Mouse (Mus musculus) gastrocnemius, postnatal 10 days (tissue): ENCODE data around the gene Gm20431. TPM values are rescaled to one million over a fixed set of nuclear protein-coding genes. Genes with fewer than 3 reads are reported as not detected.
"Not testable (repeated sequence)": the region's sequence is repeated elsewhere in the genome, so short reads cannot be mapped to it uniquely, and the experiment has no call there.

Experiments
- DNase-seq: peaks from one replicate; pipeline ENCODE4 v3.0.0; 2021; ENCODE audit warnings: mixed read lengths
- total RNA-seq, 2 experiments: library from RNA; stranded (reverse); gene quantifications; 2 replicates each; pipeline ENCODE4 v1.2.3; 2021

The Gm20431 gene
- total RNA-seq, 2 experiments from 2014 or later, result 10.6 to 15.8 TPM

GRCm38 (mm10) chr2:167659177-167659846 is 2.0 kb downstream of the Gm20431 start:
- DNase-seq, result no peak

GRCm38 (mm10) chr2:167658712-167659111 is 2.6 kb downstream of the Gm20431 start:
- DNase-seq, result no peak

DNA sequence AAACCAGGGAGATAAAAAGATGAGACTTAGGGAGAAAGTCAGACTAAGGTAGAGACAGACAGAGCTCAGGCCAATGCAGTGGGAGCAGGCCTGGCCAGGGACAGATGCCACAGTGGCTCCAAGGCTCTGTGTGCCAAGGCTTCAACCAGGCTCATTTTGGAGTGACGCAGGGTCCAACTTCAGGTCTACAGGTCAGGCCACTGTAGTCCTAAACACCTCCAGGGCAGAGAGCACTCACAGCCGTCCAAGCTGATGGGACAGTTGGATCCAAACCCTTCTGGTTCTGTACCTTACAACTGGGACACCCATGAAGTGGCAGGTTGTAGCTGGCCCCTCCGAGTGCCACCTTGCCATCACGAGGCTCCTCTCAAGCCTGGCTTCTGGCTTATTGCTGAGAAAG is 3.3 kb downstream of the Gm20431 start:
- no peak for DNase-seq

GRCm38 (mm10) chr2:167656629-167657478 is 4.4 kb downstream of the Gm20431 start:
- DNase-seq, result no peak

- DNase-seq, result no peak
Observed at GRCm38 (mm10) chr2:167654911-167655600, 6.2 kb downstream of the Gm20431 start.

GRCm38 (mm10) chr2:167652694-167653093 is 8.6 kb downstream of the Gm20431 start:
- DNase-seq, result no peak

DNA sequence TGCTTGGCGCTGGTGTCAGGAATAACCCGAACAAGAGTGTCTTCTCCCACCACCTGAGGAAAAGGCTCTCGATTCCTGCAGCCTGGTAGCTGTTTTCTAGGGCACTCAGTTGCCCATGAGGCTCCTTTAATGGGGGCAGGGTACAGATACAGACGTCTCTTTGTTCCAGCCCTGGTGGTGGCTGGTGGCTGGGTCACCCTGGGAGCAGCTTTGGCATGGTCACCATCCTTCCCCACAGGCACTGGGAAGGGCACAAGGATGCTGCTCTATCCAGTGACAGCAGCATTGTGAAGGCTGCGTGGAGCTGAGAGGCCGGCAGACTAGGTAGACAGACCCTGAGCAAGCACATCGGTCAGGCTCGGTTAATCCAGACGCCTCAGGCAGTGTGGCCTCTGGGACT is 9.7 kb downstream of the Gm20431 start:
- no peak for DNase-seq

GRCm38 (mm10) chr2:167649290-167650032 is 11.8 kb downstream of the Gm20431 start:
- DNase-seq, result no peak

DNA sequence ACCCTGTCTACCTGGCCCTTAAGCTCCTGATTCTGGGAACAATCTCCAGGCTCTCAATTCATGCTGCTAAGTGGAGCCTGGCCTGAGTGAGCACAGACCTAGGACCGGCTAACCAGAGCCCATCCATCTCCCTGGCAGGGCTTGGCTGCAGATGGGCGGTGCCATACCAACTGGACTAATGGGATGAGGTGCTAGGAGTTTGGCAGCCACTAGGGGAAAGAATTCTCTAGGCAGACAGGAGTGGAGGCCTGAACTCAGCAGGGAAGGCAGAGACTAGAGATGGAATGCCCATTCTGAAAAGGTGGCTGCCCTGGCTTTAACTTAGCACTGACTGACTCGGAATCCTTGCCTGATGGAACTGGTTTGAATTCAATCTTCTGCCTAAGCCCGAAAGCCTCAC is 14.9 kb downstream of the Gm20431 start:
- DNase-seq, result no peak

DNA sequence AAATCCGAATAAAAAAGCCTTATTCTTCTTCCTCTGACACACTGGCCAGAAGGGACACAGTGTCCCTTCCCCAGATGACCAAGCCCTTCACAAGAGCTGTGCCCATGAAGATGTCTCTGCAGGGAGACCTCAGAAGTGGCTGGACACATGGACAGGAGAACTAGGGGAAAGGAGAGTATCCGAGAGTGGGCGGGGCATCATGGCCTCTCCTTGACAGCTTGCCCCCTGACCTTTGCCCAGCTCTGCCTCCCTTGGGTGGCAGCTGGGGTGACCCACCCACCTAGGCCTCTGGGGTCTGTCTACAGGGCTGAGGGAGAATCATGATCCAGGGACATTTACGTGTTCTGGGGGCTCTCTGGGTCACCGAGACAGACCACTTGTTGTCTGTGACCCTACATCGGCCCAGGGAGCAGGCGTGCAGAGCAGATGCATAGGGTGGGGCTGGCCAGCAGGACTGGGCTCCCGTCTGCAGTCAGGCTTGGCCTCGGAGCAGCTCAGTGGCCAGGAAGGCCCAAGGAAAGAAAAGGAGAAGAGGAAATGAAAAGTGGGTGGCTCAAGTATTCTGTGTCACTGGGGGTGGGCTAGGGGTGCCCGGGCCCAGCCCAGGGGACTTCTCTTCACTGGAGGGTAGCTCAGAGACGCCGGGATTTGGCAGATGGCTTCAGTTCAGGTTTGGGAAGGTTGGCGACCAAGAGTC is 17.8 kb downstream of the Gm20431 start:
- DNase-seq, result not testable (repeated sequence)

GRCm38 (mm10) chr2:167642164-167642563 is 19.1 kb downstream of the Gm20431 start:
- DNase-seq, result no peak

DNA sequence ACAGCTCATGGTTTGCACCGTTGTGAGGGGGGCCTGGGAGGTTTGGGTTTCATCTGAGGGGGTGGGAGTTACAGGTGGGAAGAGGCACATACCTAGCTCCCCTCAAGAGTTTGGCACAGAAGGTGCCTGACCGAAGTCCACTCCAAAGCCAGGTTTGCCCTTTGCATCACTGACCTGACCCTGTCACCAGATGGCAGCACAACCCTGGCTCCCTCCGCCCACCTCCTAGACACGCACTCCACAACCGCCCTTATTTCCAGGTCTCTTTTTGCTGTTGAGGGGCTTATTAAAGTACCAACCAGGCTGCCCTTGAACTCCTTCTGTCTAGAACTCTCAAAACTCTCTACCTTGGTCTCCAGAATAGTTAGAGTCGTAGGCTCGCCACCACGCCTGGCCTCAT is 20.0 kb downstream of the Gm20431 start:
- DNase-seq, result peak; percentile 55

GRCm38 (mm10) chr2:167640279-167640678 is 21.0 kb downstream of the Gm20431 start:
- DNase-seq, result peak; percentile 51

- no peak for DNase-seq
Observed at GRCm38 (mm10) chr2:167634865-167635512, 26.3 kb downstream of the Gm20431 start.

DNA sequence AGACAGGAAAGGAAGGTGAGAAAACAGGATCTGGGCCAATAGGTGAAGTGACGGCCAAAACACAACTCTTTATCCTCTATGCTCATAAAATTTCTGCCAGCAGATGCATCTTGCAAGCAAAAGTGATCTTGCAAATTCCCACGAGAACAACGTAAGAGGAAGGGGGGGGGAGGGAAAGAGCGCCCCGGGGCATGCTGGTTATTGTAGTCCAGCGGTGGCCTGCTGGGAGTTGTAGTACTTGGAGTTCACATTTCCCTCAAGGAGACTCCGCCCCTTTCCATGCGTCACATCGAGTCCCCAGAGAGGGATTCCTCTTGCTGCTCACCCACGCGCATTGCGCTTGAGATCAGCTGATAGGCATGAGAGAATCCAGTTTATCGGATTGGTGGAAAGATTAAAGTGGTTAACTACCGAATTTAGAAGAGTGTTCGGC is 26.9 kb downstream of the Gm20431 start:
- peak; percentile 91 for DNase-seq

- no peak for DNase-seq
Observed at GRCm38 (mm10) chr2:167633537-167633872, 27.8 kb downstream of the Gm20431 start.

DNA sequence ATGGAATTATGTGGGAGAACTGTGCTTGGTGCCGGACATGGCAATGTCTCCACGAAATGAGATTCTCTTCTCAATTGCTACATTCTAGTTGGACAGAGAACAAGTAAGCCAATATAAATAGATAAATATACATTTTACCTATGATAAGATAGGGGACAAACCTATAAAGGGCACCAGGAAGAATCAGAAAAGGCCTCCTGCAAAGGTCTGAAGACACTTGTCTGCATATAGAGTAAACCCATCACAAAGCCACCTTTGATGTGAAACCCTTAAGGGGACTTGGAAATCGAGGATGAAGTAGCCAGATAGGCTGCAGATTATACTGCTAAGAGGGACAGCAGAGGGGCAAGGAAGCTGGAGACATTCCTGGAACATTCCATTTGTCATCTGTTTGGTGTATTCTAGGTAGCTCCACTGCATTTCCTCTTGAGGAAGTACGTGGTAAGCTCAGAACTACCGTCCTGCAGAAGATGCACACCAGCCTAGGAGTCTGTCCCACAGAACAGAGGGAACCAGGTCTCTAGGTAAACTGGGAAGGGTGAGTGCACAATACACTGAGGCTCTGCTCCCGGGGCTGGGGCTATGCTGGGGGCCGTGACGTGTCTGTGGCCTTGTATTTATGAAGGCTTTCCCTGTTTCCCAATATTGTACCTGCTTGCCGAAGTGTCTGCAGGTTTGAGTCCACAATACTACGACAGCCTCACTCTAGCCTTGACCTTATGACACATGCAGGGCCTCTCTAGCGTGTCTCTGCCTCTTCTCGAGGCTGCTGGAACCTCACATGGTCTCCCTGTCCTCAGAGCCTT is 28.4 kb downstream of the Gm20431 start:
- no peak for DNase-seq

DNA sequence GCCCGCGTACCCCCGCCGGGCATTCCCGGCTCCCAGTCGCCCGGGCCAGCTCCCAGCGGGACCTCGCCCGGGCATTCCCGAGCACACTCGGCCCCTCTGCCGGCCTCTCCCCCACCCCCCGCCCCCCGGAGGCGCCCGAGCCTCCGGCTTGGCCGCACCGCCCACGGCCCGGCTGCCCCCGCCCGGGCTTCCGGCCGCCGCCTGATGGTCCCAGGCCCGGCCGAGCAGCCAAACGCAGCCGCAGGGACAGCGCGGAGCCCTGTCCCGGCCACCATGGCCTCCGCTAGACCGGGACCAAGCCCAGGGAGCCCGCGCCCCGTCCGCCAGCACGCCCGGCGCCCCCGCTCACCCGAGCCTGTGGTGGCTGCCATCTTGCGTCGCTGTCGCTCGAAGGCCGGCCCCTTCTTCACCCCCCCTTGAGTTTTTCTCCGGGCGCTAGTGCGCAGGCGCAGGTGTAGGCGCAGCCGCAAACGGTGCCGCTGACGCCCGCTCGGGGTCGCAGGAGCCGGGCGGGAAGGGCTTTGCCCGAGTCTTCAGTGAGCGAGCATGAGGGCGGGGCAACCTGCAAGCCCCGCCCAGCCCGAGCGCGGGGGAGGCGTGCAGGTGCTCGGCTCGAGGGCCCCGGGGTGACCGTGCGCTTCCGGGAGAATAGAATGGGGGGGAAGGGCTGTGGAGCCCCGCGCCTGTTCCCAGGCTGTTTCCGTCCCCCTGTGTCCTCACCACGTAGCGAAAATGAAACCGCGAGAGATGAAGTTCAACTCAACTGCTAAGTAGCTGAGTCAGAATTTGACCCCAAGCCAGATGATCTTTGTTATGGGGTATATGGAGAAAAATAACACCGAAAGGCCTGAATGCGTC is 29.5 kb downstream of the Gm20431 start, which contains the start of gene Ube2v1:
TSS of gene Ube2v1 (minus strand) at position 505 of the 858 bp plus-strand sequence.
- peak; percentile 97 for DNase-seq

- no peak for DNase-seq
Observed at GRCm38 (mm10) chr2:167631181-167631590, 30.1 kb downstream of the Gm20431 start.
